Mouse (Mus musculus) heart, postnatal 36 days (tissue): Measurements from ENCODE around the gene Padi4. TPM values are rescaled to one million over a fixed set of nuclear protein-coding genes. Genes with fewer than 3 reads are reported as not detected.

Experiments used
- DNase-seq, 2 experiments: peaks; one replicate each; pipeline ENCODE4 v3.0.0; 2021 to 2022
- intact Hi-C: fragments of 180-260 bp; cut with DNase I; formaldehyde crosslinking; loops from one replicate; pipeline ENCODE4 v1.15.1; 2025
- total RNA-seq, 2 experiments: library from RNA; stranded (reverse); gene quantifications; 2 replicates each; pipeline ENCODE4 v1.2.3; 2021

The Padi4 gene
- total RNA-seq, 2 experiments from 2014 or later, result 0.60 to 0.86 TPM

GRCm38 (mm10) chr4:140788983-140789382 is 14.9 kb upstream of the Padi4 start:
- DNase-seq, result peak; percentile 64 to 77
- intact Hi-C loops, result loop anchor here (1.0 to 5.0 kb wide), 3 partner anchors 113 to 243 kb away; no protein-coding TSS in a partner anchor

GRCm38 (mm10) chr4:140788264-140788663 is 14.2 kb upstream of the Padi4 start:
- intact Hi-C loops, result loop anchor here (5.0 kb wide), 1 partner anchor 244 kb away; no protein-coding TSS in a partner anchor
- DNase-seq, result no peak

- intact Hi-C loops, result loop anchor here (5.0 kb wide), 1 partner anchor 245 kb away; no protein-coding TSS in a partner anchor
- peak; percentile 42 to 44 for DNase-seq
Observed at GRCm38 (mm10) chr4:140787414-140787813, 13.4 kb upstream of the Padi4 start.

- intact Hi-C loops, result loop anchor here (5.0 kb wide), 1 partner anchor 247 kb away; no protein-coding TSS in a partner anchor
- DNase-seq, result no peak
Observed at GRCm38 (mm10) chr4:140785217-140785616, 11.2 kb upstream of the Padi4 start.

- DNase-seq, result no peak
- intact Hi-C loops, result no loop called here
Observed at GRCm38 (mm10) chr4:140784292-140784945, 10.4 kb upstream of the Padi4 start.

GRCm38 (mm10) chr4:140782821-140783220 is 8.8 kb upstream of the Padi4 start:
- intact Hi-C loops, result no loop called here
- no peak for DNase-seq

GRCm38 (mm10) chr4:140780507-140780906 is 6.5 kb upstream of the Padi4 start:
- intact Hi-C loops, result no loop called here
- no peak for DNase-seq

GRCm38 (mm10) chr4:140779803-140780397 is 5.9 kb upstream of the Padi4 start:
- no peak for DNase-seq

GRCm38 (mm10) chr4:140776623-140777022 is 2.6 kb upstream of the Padi4 start:
- intact Hi-C loops, result no loop called here
- DNase-seq, result no peak

More at GRCm38 (mm10) chr4:140779803-140780397, 5.9 kb upstream of the Padi4 start:
- intact Hi-C loops, result no loop called here

GRCm38 (mm10) chr4:140775876-140776275 is 1.8 kb upstream of the Padi4 start:
- no peak for DNase-seq
- intact Hi-C loops, result no loop called here

GRCm38 (mm10) chr4:140774893-140775292 is 857 bp upstream of the Padi4 start:
- no peak for DNase-seq
- intact Hi-C loops, result no loop called here

- intact Hi-C loops, result no loop called here
- DNase-seq, result no peak
Observed at GRCm38 (mm10) chr4:140771091-140771490, 2.9 kb downstream of the Padi4 start.

- DNase-seq, result peak; percentile 51 to 66
- intact Hi-C loops, result no loop called here
Observed at GRCm38 (mm10) chr4:140770433-140770832, 3.6 kb downstream of the Padi4 start.

GRCm38 (mm10) chr4:140768973-140769372 is 5.1 kb downstream of the Padi4 start:
- no peak for DNase-seq
- intact Hi-C loops, result no loop called here

- DNase-seq, result no peak
- intact Hi-C loops, result no loop called here
Observed at GRCm38 (mm10) chr4:140765936-140766335, 8.1 kb downstream of the Padi4 start.

- DNase-seq, result peak; percentile 57 to 68
- intact Hi-C loops, result no loop called here
Observed at GRCm38 (mm10) chr4:140763158-140763557, 10.9 kb downstream of the Padi4 start.

GRCm38 (mm10) chr4:140761601-140762000 is 12.4 kb downstream of the Padi4 start:
- no peak for DNase-seq
- intact Hi-C loops, result no loop called here

GRCm38 (mm10) chr4:140755811-140756210 is 18.2 kb downstream of the Padi4 start:
- intact Hi-C loops, result no loop called here
- DNase-seq, result no peak

- DNase-seq, result no peak
- intact Hi-C loops, result no loop called here
Observed at GRCm38 (mm10) chr4:140753366-140753765, 20.7 kb downstream of the Padi4 start.

GRCm38 (mm10) chr4:140750328-140750727 is 23.7 kb downstream of the Padi4 start:
- no peak for DNase-seq
- intact Hi-C loops, result no loop called here

- intact Hi-C loops, result no loop called here
- no peak for DNase-seq
Observed at GRCm38 (mm10) chr4:140747978-140748377, 26.1 kb downstream of the Padi4 start.

- peak; percentile 25 to 28 for DNase-seq
Observed at GRCm38 (mm10) chr4:140744654-140745053, 29.4 kb downstream of the Padi4 start.

More at GRCm38 (mm10) chr4:140744654-140745053, 29.4 kb downstream of the Padi4 start:
- intact Hi-C loops, result no loop called here
